Mouse (Mus musculus) E14TG2a.4 (cell line): Measurements from ENCODE around the gene Pip4k2a.

ENCODE experiments used
- H3K27me3 ChIP-seq: 2 replicates; pipeline ENCODE4 v1.6.1; 2014; ENCODE audit warnings: low read length, control low read depth; ENCODE audit not compliant: insufficient read depth
- H3K36me3 ChIP-seq: 2 replicates; pipeline ENCODE4 v1.6.1; 2014; ENCODE audit warnings: low read length, control low read depth; ENCODE audit not compliant: insufficient read depth
- H3K4me1 ChIP-seq: replicated peaks from 2 replicates; pipeline ENCODE4 v1.6.1; 2014; ENCODE audit warnings: low read depth, low read length, control low read depth
- H3K4me3 ChIP-seq: replicated peaks from 2 replicates; pipeline ENCODE4 v1.5.1; 2014; ENCODE audit warnings: mild to moderate bottlenecking, low read length
- H3K9me3 ChIP-seq: 2 replicates; pipeline ENCODE4 v1.6.1; 2014; ENCODE audit warnings: low read length, control low read depth
- CTCF ChIP-seq: conservative IDR thresholded peaks from 2 replicates; pipeline ENCODE4 v1.5.1; 2014; ENCODE audit warnings: low read length
- NANOG ChIP-seq: IDR thresholded peaks from 2 replicates; pipeline ENCODE4 v1.6.1; 2014; ENCODE audit warnings: borderline replicate concordance, low read length, mixed read lengths
- POU5F1 ChIP-seq: IDR thresholded peaks from 2 replicates; pipeline ENCODE4 v1.6.1; 2014; ENCODE audit warnings: low read length, borderline replicate concordance

Pip4k2a gene

DNA sequence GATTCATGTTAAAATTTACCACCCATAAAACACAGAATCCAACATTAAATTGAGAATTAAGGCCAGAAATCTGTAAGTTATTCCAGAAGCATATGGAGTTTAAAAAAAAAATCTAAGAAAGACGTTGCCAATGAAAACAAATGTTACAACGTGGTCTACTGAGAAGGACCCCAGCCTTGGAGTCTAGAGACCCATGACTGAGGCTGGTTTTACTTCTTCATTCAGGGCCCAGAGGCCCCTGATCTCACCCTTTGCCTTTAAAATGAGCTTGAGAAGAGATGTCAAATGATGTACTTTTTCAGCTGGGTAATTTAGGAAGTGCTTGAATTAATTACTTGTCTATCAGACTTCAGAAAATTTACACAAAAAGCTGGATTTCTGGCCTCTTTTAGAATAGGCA lies 83.2 kb downstream of the Pip4k2a start:
- Histone ChIP-seq H3K36me3 (no peaks in the 10 kb centered on the region), H3K4me1 (peaks cover 36% of the 10 kb centered on the region), H3K4me3 (no peak overlapping the region), H3K27me3 (no peaks in the 10 kb centered on the region), H3K9me3 (no peaks in the 10 kb centered on the region)
- TF ChIP-seq CTCF (no peak), NANOG (no peak), POU5F1 (no peak)

DNA sequence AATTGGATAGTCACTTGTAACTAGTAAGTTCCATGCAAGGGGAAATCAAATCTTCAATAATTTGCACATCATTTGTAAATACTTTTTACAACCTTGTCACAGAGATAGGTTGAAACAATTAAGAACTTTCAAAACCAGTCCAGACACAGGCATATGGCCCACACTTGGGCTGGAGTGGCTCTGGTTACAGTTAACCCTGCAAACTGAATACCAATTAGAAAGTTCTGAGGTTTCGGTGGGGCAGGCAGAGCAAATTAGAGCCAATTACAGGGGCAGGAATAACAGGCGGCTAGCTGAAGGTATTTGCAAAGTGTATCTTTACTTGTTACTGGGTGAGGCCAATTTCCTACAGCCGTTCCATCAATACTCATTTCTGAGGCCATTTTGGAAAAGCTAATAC lies 84.3 kb downstream of the Pip4k2a start:
- TF ChIP-seq NANOG (no peak), CTCF (no peak), POU5F1 (no peak)
- Histone ChIP-seq H3K9me3 (no peaks in the 10 kb centered on the region), H3K4me3 (no peak overlapping the region), H3K27me3 (no peaks in the 10 kb centered on the region), H3K36me3 (no peaks in the 10 kb centered on the region), H3K4me1 (peaks cover 36% of the 10 kb centered on the region)

DNA sequence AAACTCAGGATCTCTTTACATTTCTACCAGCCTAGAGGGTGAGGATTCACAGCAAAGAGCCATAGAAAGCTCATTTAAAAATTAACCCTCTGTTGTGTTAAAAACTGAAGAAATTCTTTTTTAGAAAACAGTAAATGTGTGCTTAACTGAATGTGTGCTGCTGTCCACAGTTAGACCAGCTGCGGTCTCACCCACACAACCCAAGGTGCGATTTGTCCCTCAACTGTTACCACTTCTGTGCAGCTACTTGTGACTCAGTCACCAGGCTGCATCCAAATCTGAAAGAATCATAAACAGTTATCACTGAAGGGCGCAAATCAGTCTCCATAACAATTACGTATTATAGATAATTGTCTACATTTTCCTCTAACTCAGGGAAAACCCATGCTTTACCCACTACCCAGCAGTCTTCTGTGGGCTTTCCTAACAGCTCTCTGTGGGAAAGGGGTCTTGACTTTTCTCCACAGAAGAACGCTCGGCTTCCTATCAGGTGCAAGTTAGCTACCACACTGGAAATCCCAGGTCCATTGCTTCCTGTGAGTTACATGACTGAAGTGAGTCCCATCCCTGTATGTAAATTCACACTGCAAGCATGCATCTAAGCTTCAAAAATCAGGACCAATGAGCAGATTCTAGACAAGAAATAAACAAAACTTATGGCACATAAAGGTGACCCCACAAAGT lies 86.5 kb downstream of the Pip4k2a start:
- Histone ChIP-seq H3K36me3 (no peaks in the 10 kb centered on the region), H3K9me3 (no peaks in the 10 kb centered on the region), H3K27me3 (no peaks in the 10 kb centered on the region), H3K4me1 (peaks cover 37% of the 10 kb centered on the region), H3K4me3 (no peak overlapping the region)
- no peak for TF ChIP-seq CTCF
- TF ChIP-seq POU5F1 = no peak
- no peak for TF ChIP-seq NANOG

DNA sequence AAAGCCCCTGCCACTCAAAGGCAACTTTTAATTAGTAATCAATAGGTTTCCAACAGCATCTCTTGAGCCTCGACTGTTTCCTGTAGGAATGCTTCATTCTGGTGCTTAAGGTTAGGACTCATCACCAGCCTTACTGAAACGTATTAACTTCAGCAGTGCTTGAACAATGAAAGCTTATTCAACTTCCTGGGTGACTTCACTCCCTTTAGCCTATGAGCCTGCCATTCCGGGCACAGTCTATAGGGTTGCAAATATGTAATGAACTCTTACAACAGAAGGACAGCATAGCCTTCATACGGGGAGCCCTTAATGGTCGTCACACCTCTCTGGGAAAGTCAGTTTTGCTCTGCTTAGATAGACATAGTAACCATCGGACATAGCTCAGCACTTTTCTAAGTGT lies 87.7 kb downstream of the Pip4k2a start:
- Histone ChIP-seq H3K9me3 (no peaks in the 10 kb centered on the region), H3K36me3 (no peaks in the 10 kb centered on the region), H3K27me3 (no peaks in the 10 kb centered on the region), H3K4me1 (peaks cover 39% of the 10 kb centered on the region), H3K4me3 (no peak overlapping the region)
- TF ChIP-seq NANOG (no peak), CTCF (no peak), POU5F1 (no peak)

DNA sequence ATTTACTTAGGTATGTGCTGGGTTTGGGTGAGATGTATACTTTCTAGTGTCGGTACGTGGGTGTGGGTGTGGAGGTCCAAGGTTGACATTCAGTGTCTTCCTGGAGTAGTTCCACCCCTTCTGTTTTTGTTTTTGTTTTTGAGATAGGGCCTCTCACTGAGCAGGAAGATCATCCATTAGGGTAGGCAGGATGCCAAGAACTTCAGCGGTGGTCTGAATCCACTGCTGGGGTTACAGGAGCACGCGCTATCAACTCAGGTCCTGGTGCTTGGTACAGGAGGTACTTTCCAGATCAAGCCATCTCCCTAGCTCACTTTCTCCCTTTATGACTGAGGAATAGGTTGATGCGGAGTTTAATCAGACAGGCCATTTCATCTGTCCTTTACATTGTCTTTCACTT lies 88.2 kb downstream of the Pip4k2a start:
- no peaks in the 10 kb centered on the region for H3K9me3 ChIP-seq
- H3K4me3 ChIP-seq = no peak overlapping the region
- no peaks in the 10 kb centered on the region for H3K27me3 ChIP-seq
- H3K36me3 ChIP-seq = no peaks in the 10 kb centered on the region
- H3K4me1 ChIP-seq = peaks cover 39% of the 10 kb centered on the region
- TF ChIP-seq POU5F1 (no peak), CTCF (no peak), NANOG (no peak)

DNA sequence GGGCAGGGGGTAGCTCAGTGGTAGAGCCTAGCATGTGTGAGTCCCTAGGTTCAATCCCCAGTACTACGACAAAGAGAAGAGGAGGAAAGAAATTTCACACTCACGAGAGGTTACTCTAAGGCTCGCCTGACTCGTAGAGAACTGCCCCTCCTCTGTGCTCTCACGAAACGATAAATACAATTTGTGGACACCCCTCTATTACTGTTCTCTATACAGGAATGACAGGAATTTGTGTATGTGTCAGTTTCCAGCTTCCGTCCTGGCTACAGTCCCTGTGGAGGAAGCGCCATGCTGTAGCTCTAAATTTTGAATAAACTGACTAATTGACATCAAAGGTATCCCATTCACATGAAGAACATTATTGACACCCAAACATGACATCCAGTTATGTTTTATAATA lies 90.7 kb downstream of the Pip4k2a start:
- no peaks in the 10 kb centered on the region for H3K36me3 ChIP-seq

DNA sequence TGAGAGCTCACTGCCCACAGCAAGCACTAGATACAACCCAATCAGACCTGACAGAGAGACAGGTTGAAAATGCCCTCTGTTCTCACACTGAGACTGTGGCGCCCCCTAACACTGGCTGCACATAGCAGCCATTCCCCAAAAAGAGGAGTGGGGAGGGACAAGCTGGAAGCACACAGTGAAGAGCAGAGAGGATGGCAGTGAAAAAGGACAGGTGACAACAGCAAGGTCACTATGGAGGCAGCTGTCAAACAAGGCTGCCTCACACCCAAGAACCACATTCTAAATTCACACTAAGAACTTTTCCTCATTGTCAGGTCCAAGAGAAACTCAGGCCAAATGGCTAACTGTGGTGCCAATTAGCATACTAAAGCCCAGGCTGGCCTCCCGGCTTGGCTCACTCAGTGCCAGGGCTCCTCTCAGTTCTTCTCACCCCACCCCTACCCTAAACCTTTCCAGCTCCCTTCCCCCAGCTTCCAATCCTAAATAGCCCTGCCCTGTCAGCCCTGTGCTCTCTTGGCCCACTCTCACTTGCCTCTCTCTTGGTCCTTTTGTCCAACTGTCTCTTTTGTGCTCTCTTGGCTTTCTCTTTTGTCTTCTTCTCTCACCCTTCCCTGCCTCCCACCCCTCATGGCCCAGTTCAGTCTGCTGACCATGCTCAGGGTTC lies 91.4 kb downstream of the Pip4k2a start:
- H3K4me1 ChIP-seq = peaks cover 16% of the 10 kb centered on the region
- H3K4me3 ChIP-seq = no peak overlapping the region
- H3K27me3 ChIP-seq = no peaks in the 10 kb centered on the region
- no peaks in the 10 kb centered on the region for H3K36me3 ChIP-seq
- H3K9me3 ChIP-seq = no peaks in the 10 kb centered on the region
- TF ChIP-seq POU5F1 (no peak), CTCF (no peak), NANOG (no peak)

More for the DNA sequence above, 90.7 kb downstream of the Pip4k2a start:
- no peak overlapping the region for H3K4me3 ChIP-seq
- no peak for TF ChIP-seq POU5F1
- TF ChIP-seq NANOG = no peak
- TF ChIP-seq CTCF = no peak
- H3K9me3 ChIP-seq = no peaks in the 10 kb centered on the region
- peaks cover 19% of the 10 kb centered on the region for H3K4me1 ChIP-seq
- H3K27me3 ChIP-seq = no peaks in the 10 kb centered on the region

DNA sequence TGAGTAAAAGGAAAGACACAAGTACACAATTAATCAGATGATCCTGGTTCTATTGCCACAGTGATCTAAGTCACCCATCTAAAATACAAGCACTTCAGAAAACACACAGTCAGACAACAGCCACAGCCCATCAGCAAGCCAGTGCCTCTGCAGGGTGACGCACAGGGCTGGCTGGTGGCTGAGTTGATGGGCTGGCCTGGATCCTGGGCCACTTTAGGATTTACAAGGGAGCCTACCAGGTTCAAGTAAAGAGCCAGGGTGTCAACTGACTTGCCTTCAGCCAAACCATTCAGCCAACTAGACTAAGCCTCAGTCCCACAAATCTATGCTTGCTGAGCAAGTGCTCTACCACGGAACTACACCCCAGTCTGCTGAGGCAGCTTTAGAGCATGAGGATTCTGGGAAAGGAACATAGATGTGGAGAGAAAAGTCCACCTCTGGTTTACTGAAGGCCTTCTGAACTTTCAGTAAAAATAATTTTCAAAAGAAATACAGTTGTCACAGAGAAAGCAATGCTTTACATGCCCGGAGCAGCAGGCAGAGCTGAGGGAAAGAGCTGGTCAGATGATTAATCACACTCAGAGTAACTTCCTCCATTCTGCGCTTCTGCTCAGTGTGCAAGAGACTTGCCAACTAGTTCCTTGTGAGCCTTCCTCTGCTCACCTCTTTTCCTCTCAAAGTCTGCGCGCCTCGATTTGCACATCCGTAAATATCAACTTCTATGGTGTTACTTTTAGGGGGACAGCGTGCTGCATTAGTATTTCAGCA lies 94.4 kb downstream of the Pip4k2a start:
- no peaks in the 10 kb centered on the region for H3K27me3 ChIP-seq
- H3K4me3 ChIP-seq = no peak overlapping the region
- TF ChIP-seq POU5F1 (no peak), NANOG (no peak), CTCF (no peak)

DNA sequence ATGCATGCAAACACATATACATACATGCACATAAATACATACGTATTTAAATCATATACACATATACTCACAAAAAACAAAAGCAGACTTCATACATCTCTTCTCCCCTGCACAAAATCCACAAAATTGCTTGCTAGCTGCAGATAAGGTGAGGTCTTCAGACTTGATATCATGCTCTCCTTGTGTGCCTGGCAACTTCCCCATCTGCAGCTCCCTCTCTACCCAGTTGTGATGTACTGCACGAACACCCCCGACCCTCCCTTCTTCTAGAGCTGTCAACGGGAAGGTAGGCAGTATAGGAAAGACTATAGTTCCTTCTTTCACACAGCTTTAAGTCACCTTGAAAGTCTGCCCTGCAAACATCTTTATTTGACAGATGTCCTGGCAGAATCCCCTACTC lies 96.8 kb downstream of the Pip4k2a start:
- Histone ChIP-seq H3K4me1 (peaks cover 3% of the 10 kb centered on the region), H3K4me3 (no peak overlapping the region), H3K36me3 (no peaks in the 10 kb centered on the region), H3K27me3 (no peaks in the 10 kb centered on the region), H3K9me3 (no peaks in the 10 kb centered on the region; the same call in 1 of the 2 replicates)
- TF ChIP-seq POU5F1 = no peak
- TF ChIP-seq NANOG = no peak
- TF ChIP-seq CTCF = no peak

More for the DNA sequence above, 94.4 kb downstream of the Pip4k2a start:
- H3K9me3 ChIP-seq = no peaks in the 10 kb centered on the region; the same call in 1 of the 2 replicates
- H3K4me1 ChIP-seq = peaks cover 16% of the 10 kb centered on the region
- H3K36me3 ChIP-seq = no peaks in the 10 kb centered on the region
